Mouse (Mus musculus) testis, postnatal 10 days (tissue): ENCODE data around the gene Jam3.
"Not testable (repeated sequence)": the region's sequence is repeated elsewhere in the genome, so short reads cannot be mapped to it uniquely, and the experiment has no call there.

Experiments
- DNase-seq: peaks from one replicate; pipeline ENCODE4 v3.0.0; 2021; ENCODE audit warnings: low spot score

The Jam3 gene

DNA sequence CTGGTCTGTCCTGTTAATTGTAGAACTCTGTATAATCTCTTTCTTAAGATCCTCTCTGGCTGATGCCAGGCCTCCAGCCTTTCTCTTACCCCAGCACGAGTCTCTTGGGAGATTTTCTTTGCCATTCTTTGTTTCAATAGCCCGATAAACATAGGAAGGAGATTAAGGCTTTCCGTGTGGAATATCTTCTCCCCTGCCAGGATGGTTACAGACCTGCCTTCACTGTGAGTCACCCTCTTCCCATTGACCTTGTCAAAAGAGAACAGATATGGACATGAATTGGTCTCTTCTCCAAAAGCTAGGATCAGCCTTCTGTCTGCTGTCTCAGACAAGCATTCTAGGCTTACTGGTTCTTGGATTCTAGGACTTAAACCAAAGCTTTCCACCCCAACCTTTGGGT is 15.5 kb upstream of the Jam3 start:
- no peak for DNase-seq

DNA sequence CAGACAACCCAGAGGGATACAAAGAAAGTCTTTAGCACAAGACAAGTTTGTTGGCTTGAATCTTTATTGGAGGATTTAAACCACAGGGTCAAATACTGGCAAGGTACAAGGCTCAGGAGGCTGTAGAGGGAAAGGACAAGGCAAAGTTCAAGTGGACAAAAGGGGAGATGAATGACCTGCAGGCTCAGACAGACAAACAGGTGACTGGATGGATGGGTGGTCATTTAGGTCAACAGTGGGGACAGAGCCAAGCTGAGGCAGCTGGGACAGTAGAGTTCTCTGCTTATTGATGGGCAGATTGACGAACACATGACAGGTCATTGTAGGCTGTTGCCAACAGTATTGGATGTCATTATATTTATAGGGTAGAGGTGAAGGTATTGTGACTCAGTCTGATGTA is 11.8 kb upstream of the Jam3 start:
- DNase-seq, result no peak

DNA sequence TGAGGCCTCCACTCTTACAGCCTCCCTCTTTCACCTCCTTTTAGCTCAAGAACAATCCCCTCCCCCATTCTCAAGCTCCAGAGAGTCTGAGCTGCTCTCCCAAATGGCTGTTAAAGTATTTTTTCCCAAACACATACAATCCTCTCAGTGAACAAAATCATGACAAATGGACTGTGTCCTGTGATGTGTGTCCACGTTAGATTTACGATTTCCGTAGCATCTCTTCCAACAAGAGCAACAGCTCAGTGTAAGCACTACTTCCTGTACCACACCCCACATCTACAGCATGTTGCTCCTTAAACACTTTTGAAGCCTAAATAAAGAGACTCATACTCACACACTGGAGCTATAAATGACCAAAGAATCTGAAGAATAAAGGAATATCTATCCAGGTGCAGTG is 10.4 kb upstream of the Jam3 start:
- no peak for DNase-seq

GRCm38 (mm10) chr9:27164957-27165356 is 9.7 kb upstream of the Jam3 start:
- no peak for DNase-seq

DNA sequence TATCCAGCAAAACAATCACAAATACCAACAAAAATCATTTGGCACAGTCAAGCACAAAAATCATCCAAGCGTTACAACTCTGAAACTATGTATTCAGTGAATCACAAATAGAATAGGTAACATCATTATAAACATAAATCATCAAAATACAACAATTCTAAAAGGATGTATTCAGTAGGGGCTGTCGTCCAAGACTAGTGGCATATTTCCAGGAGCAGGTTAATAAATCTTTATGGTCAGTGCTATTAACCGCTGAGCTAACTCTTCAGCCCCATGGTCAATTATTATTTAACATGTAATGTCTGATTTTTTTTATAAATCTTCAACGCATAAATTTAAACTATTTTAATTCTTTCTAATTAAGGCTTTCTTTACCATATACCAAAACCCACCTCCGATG is 8.4 kb upstream of the Jam3 start:
- DNase-seq, result not testable (repeated sequence)

- no peak for DNase-seq
These were observed 1.4 kb downstream of the Jam3 start for GRCm38 (mm10) chr9:27153861-27154260.

GRCm38 (mm10) chr9:27149836-27150235 is 5.4 kb downstream of the Jam3 start:
- DNase-seq, result no peak

- DNase-seq, result no peak
These were observed 6.4 kb downstream of the Jam3 start for GRCm38 (mm10) chr9:27148631-27149471.

DNA sequence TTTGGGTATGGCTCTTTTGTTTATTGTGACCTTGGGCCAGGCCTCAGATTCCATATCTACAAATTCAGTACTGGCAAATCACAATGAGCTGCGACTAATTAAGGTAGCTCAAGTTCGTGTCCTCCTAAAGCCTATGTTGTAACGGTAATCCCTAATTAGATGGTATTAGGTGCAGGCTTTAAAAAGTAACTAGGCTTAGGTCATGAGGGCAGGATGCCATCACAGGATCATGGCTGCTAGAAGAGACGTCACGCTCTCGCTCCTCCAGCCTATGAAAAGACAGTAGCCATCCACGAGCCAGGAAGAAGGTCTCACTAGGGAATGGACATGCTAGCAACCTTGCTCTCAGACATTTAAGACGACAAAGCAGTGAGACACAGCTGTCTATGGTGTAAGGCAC is 7.3 kb downstream of the Jam3 start:
- DNase-seq, result no peak

DNA sequence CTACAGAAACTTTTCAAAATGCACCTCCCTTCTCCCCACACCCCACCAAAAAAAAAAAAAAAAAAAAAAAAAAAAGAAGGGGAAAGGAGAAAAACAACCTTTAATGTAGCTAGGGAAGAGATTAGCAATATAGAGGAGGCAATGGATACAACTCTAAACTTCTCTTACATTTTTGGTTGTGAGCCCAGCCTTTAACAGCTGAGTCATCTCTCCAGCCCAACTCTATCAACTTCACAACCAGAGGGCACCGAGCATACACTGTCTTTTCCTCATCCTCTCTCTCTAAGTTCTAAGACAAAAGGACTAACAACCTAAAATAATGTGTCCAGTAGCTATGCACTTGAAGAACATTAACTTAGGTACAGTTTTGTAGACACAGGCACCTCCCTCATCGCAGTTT is 8.4 kb downstream of the Jam3 start:
- no peak for DNase-seq

DNA sequence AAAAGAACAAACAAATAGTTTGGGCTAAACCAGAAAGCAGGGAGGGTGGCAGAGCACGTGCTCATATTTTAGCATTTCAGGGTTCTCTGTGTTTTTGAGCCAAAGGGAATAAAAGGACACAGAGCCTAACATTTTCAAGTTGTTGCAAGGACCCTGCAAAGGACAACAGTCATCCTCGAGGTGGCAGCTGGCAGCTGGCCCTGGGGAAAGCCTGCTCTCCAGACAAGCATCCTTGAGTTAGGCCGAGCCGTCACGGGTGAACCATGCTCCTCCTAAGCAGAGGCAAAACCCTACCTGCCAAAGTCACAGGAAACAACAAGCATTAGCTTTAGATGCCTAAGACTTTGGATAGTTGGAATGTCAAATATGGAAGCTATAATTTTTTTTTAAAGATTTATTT is 10.2 kb downstream of the Jam3 start:
- DNase-seq, result no peak

DNA sequence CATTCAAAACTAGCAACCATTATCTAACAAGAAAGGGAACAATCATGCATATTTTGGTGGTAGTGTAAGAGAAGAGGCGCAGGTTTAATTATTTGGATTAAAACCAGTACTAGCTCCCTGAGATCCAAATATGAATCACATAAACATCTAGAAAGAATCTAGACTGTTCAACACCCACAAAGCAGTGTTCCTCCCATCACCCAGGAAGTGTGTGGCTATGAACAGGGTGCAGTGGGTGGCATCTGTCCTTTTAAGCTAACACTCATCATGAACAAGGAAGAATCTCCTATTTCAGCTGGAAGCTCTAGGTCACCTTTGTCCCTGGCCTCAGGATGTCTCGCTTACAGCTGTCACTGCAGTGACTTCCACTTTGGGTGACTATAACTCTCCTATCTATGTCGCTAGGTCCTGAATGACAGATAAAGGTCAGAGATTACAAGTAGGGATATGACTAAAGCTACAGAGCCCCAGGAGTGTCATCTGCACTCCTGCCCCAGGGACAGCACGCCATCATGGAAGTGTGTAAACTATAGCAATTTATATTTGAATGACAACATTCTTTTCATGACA is 10.9 kb downstream of the Jam3 start:
- DNase-seq, result no peak

GRCm38 (mm10) chr9:27140432-27141065 is 14.7 kb downstream of the Jam3 start:
- DNase-seq, result no peak

DNA sequence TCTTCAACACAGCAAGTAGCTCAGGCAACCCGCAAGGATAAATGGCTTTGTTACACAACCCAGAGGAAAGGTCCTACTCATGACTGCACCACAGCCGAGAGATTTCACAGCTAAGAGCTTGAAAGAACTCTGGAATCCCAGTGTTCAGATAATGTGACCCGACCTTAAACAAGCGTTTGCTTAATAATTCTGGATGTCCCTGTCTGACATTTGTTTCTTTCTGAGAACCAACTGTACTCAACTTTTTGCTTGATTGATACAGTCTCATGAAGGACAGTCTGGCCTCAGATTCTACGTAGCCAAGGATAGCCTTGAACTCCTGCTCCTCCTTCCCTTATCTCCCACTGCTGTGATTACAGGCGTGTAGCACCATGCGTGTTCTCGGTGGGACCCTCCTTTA is 18.6 kb downstream of the Jam3 start:
- DNase-seq, result no peak

GRCm38 (mm10) chr9:27135372-27135771 is 19.8 kb downstream of the Jam3 start:
- no peak for DNase-seq

- DNase-seq, result no peak
These were observed 20.8 kb downstream of the Jam3 start for GRCm38 (mm10) chr9:27134410-27134809.

DNA sequence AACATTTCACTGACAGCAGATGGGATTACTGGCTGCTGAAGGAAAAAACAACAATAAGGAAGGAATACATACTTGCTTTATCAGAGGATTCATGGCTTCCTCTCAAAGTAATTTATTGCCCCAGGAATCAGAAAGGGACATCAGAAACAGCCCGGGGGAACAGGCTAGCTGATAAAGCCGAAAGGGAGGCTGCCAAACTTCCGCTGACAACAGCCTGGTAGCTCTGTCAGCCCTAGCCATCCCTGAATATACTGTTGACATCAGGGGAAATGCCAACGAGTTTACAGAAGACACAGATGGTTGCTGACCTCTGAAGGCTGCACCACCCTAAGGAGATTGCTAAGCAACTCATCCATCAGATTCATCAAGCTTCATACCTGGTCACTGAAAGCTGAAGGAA is 26.6 kb downstream of the Jam3 start:
- DNase-seq, result no peak

GRCm38 (mm10) chr9:27126543-27126942 is 28.7 kb downstream of the Jam3 start:
- DNase-seq, result no peak

DNA sequence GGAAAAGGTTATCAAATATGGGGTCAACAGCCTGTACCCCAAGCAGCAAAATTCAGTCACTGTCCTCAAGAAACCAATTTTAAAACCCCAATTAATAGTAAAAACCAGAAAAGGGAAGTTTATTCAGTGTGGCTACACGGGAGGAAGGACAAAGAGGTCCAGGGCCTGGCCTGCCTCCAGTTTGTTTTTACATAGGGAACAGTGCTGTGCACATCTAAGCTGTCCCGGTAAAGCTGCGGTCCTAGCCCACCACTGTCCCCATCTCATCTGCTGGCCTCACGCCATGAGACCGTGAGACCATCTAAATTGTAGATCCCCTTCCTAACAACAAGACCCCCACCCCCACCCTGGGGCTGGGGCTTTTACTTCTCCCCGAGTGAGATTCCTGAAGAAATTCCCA is 29.8 kb downstream of the Jam3 start:
- DNase-seq, result no peak

DNA sequence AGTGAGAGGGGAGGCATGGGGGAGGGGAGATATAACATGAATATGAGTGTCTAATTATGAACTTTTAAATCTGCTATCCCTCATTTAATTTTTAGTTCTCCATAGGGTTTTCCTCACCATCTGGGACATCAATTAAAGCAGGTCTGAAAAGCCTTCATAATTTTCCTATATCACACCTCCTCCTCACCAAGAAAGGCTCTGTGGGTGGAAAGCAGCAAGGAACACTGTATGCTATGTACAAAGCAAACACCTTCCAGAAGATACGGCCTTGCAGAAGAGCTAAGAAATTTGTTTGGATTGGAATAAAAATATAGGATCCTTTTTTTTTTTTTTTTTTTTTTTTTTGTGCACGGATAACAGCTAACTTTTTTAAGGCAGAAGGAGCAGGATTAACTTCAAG is 31.3 kb downstream of the Jam3 start:
- no peak for DNase-seq

GRCm38 (mm10) chr9:27122963-27123362 is 32.3 kb downstream of the Jam3 start:
- DNase-seq, result no peak

DNA sequence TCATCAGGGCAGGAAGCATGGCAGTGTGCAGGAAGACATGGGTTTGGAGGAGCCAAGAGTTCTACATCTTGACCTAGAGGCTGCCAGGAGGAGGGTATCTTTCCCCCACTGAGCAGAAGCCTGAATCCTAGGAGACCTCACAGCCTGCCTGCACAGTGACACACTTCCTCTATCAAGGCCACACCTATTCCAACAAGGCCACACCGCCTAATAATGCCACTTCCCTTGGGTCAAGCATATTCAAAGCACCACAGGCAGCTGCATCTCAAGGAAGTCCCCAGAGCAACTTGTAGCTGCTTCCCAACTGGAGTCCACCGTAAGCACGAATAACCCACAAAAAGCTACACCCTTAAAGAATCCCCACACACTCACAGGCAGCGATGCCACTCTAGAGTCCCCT is 33.1 kb downstream of the Jam3 start:
- no peak for DNase-seq

GRCm38 (mm10) chr9:27121254-27121653 is 34.0 kb downstream of the Jam3 start:
- no peak for DNase-seq

GRCm38 (mm10) chr9:27111756-27112155 is 43.5 kb downstream of the Jam3 start:
- no peak for DNase-seq
